ENCODE assay signal across 10 mouse cellular contexts in genomic region chr4:153217541-153217980, GRCm38 (mm10).
DNase-seq lines count a peak whose midpoint lies in the region; ATAC-seq and TF ChIP-seq lines count a peak whose summit lies in the region.
"Had no signal": no experiment of that assay in that cellular context is flagged by ENCODE, and none has a peak within 500 bp of the region (broad histone marks: within the 10 kb centered on the region; RNA-seq: fewer than 3 reads in every experiment).

No protein-coding gene starts in this region.

- intact Hi-C loops in gastrocnemius, postnatal 14 days (cut with DNase I; ENCODE audit: low total_unique reads), result no loop called here

- peak; percentile 76 for DNase-seq in kidney, adult 2 months
- DNase-seq in adrenal gland, postnatal 14 days, result peak; percentile 33
- no peak for DNase-seq in gastrocnemius, postnatal 14 days
- no peak for DNase-seq in midbrain, embryonic 10.5 days (ENCODE audit: low spot score)
- no peak for DNase-seq in thymus, postnatal 25 days
- DNase-seq: gastrocnemius, postnatal 36 days; right cerebral cortex, postnatal 14 days had no signal

- no peak overlapping the region for H3K4me3 ChIP-seq in kidney, adult 2 months (ENCODE audit: insufficient read depth, low read depth, low read length)
- H3K4me3 ChIP-seq in kidney, embryonic 14.5 days (ENCODE audit: low read length), result no peak overlapping the region
- no peak overlapping the region for H3K4me3 ChIP-seq in heart, embryonic 15.5 days
- H3K4me3 ChIP-seq in limb, embryonic 13.5 days, result no peak overlapping the region
- H3K4me3 ChIP-seq in midbrain, embryonic 10.5 days, result no peak overlapping the region

- no peak for TF ChIP-seq CTCF in kidney, adult 2 months (conservative IDR thresholded peaks at IDR 0.05; ENCODE audit: insufficient read depth, insufficient read length, low read depth, low read length)

- TF ChIP-seq POLR2A in kidney, adult 2 months (IDR thresholded peaks at IDR 0.05; ENCODE audit: low read depth, low read length), result no peak

- no peaks in the 10 kb centered on the region for H3K27me3 ChIP-seq in kidney, adult 2 months (replicated peaks; ENCODE audit: control insufficient read depth, insufficient read depth, low read length)
- H3K27me3 ChIP-seq in kidney, embryonic 14.5 days (ENCODE audit: control insufficient read depth, insufficient read depth, low read length), result no peaks in the 10 kb centered on the region
- no peaks in the 10 kb centered on the region for H3K27me3 ChIP-seq in heart, embryonic 15.5 days
- peaks cover 16% of the 10 kb centered on the region; the same call in 1 of the 2 replicates for H3K27me3 ChIP-seq in limb, embryonic 13.5 days
- H3K27me3 ChIP-seq in midbrain, embryonic 10.5 days (ENCODE audit: low read depth, poor library complexity, severe bottlenecking), result peaks cover 37% of the 10 kb centered on the region; the same call in 1 of the 2 replicates

- no peak overlapping the region for H3K4me2 ChIP-seq in kidney, embryonic 14.5 days (replicated peaks; ENCODE audit: low read depth, low read length)
- H3K4me2 ChIP-seq in heart, embryonic 15.5 days, result no peak overlapping the region
- H3K4me2 ChIP-seq in limb, embryonic 13.5 days (replicated peaks), result no peak overlapping the region

- no peak overlapping the region for H3K9ac ChIP-seq in kidney, embryonic 14.5 days (ENCODE audit: low read depth, low read length)
- H3K9ac ChIP-seq in heart, embryonic 15.5 days, result no peak overlapping the region
- no peak overlapping the region for H3K9ac ChIP-seq in limb, embryonic 13.5 days

- H3K9me3 ChIP-seq in kidney, embryonic 14.5 days (ENCODE audit: control insufficient read depth, low read length), result no peaks in the 10 kb centered on the region
- H3K9me3 ChIP-seq in heart, embryonic 15.5 days (replicated peaks), result no peaks in the 10 kb centered on the region
- no peaks in the 10 kb centered on the region for H3K9me3 ChIP-seq in limb, embryonic 13.5 days
- no peaks in the 10 kb centered on the region for H3K9me3 ChIP-seq in midbrain, embryonic 10.5 days (replicated peaks)

- no peaks in the 10 kb centered on the region for H3K4me1 ChIP-seq in kidney, adult 2 months (ENCODE audit: control insufficient read depth, insufficient read depth, low read length)
- peaks cover 7% of the 10 kb centered on the region; the same call in 1 of the 2 replicates for H3K4me1 ChIP-seq in kidney, embryonic 14.5 days (ENCODE audit: control insufficient read depth, insufficient read depth, low read length)
- 0 out of 2 replicates have a peak, but pooled peaks cover 6% of the 10 kb centered on the region for H3K4me1 ChIP-seq in heart, embryonic 15.5 days (replicated peaks)
- H3K4me1 ChIP-seq in limb, embryonic 13.5 days, result peaks cover 21% of the 10 kb centered on the region
- H3K4me1 ChIP-seq in midbrain, embryonic 10.5 days, result peaks cover 8% of the 10 kb centered on the region

- 44% methylated on average over 9 of the region's 9 CpGs for WGBS in kidney, adult 2 months
- 56% methylated on average over 9 of the region's 9 CpGs for WGBS in kidney, embryonic 14.5 days
- 56% methylated on average over 9 of the region's 9 CpGs for WGBS in heart, embryonic 15.5 days
- 62% methylated on average over 9 of the region's 9 CpGs for WGBS in limb, embryonic 13.5 days
- 79% methylated on average over 9 of the region's 9 CpGs for WGBS in midbrain, embryonic 10.5 days

- H3K27ac ChIP-seq in kidney, adult 2 months (ENCODE audit: insufficient read depth, low read depth, low read length), result no peak overlapping the region
- H3K27ac ChIP-seq in kidney, embryonic 14.5 days (ENCODE audit: low read depth, low read length), result no peak overlapping the region
- no peak overlapping the region for H3K27ac ChIP-seq in heart, embryonic 15.5 days
- no peak overlapping the region for H3K27ac ChIP-seq in limb, embryonic 13.5 days
- no peak overlapping the region for H3K27ac ChIP-seq in midbrain, embryonic 10.5 days (replicated peaks)

- ATAC-seq in kidney, embryonic 14.5 days (ENCODE audit: low FRiP score, low TSS enrichment), result no peak
- ATAC-seq in heart, embryonic 15.5 days (replicated peaks; ENCODE audit: insufficient number of reproducible peaks, insufficient read depth, low FRiP score, low read depth), result 0 out of 2 replicates have a peak, but pooled peaks have one; percentile 28
- 0 out of 2 replicates have a peak, but pooled peaks have one; percentile 12 for ATAC-seq in limb, embryonic 13.5 days (ENCODE audit: low FRiP score, low read depth)

- H3K36me3 ChIP-seq in kidney, adult 2 months (ENCODE audit: control insufficient read depth, insufficient read depth, low read length), result no peaks in the 10 kb centered on the region
- H3K36me3 ChIP-seq in kidney, embryonic 14.5 days (ENCODE audit: control insufficient read depth, insufficient read depth, low read length), result no peaks in the 10 kb centered on the region
- H3K36me3 ChIP-seq in heart, embryonic 15.5 days, result no peaks in the 10 kb centered on the region
- no peaks in the 10 kb centered on the region for H3K36me3 ChIP-seq in limb, embryonic 13.5 days
- H3K36me3 ChIP-seq in midbrain, embryonic 10.5 days, result no peaks in the 10 kb centered on the region

Comparison
In these comparisons a context has a peak if more than half of its experiments do, and no peak if none do; other contexts are left out.
1. DNase-seq: peak in kidney, adult 2 months (single experiment) and adrenal gland, postnatal 14 days (single experiment); none in gastrocnemius, postnatal 14 days (single experiment), midbrain, embryonic 10.5 days (single experiment) and thymus, postnatal 25 days (single experiment).